Mouse (Mus musculus) brain, embryonic 18.5 days (tissue): ENCODE results near the gene Chst4.

Experiments
- DNase-seq: peaks from one replicate; pipeline ENCODE4 v3.0.0-alpha.2; 2012; ENCODE audit warnings: low read depth, low spot score

Chst4 gene

GRCm38 (mm10) chr8:110006312-110007023, 33.1 kb downstream of the Chst4 start:
- peak; percentile 50 for DNase-seq

- DNase-seq, result no peak
These were observed 35.2 kb downstream of the Chst4 start for GRCm38 (mm10) chr8:110004300-110004699.

GRCm38 (mm10) chr8:110002953-110003352, 36.6 kb downstream of the Chst4 start:
- DNase-seq, result no peak

GRCm38 (mm10) chr8:109999974-110000373, 39.6 kb downstream of the Chst4 start:
- no peak for DNase-seq

GRCm38 (mm10) chr8:109998066-109998465, 41.5 kb downstream of the Chst4 start:
- DNase-seq, result no peak

GRCm38 (mm10) chr8:109997381-109997780, 42.2 kb downstream of the Chst4 start:
- no peak for DNase-seq

GRCm38 (mm10) chr8:109992951-109993350, 46.6 kb downstream of the Chst4 start:
- no peak for DNase-seq

GRCm38 (mm10) chr8:109992166-109992565, 47.4 kb downstream of the Chst4 start:
- no peak for DNase-seq

- DNase-seq, result no peak
These were observed 49.3 kb downstream of the Chst4 start, which contains the start of gene Tat for GRCm38 (mm10) chr8:109990224-109990623. Gene Tat, plus strand, starts transcription at chr8:109990437.

GRCm38 (mm10) chr8:109989151-109989550, 50.4 kb downstream of the Chst4 start:
- no peak for DNase-seq

- DNase-seq, result no peak
These were observed 51.8 kb downstream of the Chst4 start for GRCm38 (mm10) chr8:109987776-109988175.

- no peak for DNase-seq
These were observed 53.2 kb downstream of the Chst4 start for GRCm38 (mm10) chr8:109986384-109986783.

GRCm38 (mm10) chr8:109983944-109984343, 55.6 kb downstream of the Chst4 start:
- no peak for DNase-seq

- DNase-seq, result no peak
These were observed 57.0 kb downstream of the Chst4 start for GRCm38 (mm10) chr8:109982386-109983105.

- DNase-seq, result no peak
These were observed 60.2 kb downstream of the Chst4 start for GRCm38 (mm10) chr8:109979339-109979738.
